Mouse (Mus musculus) brain, adult 2 months (tissue): ENCODE results near the gene Rfx5.
"Not testable (repeated sequence)": the region's sequence is repeated elsewhere in the genome, so short reads cannot be mapped to it uniquely, and the experiment has no call there.

Experiments
- DNase-seq: peaks from one replicate; pipeline ENCODE4 v3.0.0; 2011; ENCODE audit warnings: low read depth, low spot score

Gene Rfx5

DNA sequence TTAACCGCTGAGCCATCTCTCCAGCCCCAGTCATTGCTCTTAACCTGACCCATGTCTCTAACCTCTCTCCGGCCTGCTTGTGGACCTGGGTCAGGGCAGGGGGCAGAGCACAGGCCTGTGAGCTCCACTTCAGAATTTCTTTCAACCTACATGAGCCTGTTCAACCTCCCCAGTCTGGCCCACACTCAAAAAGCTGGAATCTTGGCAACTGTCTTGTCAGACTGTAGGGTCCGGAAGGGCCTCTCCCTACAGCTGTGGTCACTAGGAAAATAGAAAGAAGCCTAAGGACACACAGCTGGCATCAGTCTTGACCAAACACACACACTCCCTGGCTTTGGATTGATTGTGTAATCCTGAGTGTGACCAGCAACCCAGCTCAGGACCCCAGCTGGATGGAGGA lies 18.5 kb upstream of the Rfx5 start:
- DNase-seq = not testable (repeated sequence)

DNA sequence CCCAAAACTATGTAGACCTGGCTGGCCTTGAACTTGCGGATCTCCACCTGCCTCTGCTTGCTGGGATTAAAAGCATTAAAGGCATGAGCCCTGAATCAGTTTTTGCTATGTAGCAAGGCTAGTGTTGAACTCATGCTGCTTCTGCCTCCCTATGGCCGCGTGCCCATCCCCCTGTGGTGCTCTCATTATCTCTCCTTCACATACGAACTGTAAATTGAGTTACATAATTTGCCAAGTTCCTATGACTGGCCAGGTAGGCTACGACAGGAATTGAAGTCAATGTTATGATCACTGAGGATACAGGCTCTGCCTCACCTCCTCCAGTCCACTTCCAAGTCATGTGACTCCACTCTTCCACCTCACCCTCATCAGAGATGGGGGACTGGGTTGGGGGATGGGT lies 17.7 kb upstream of the Rfx5 start:
- not testable (repeated sequence) for DNase-seq

GRCm38 (mm10) chr3:94937194-94937593 lies 16.7 kb upstream of the Rfx5 start:
- not testable (repeated sequence) for DNase-seq

GRCm38 (mm10) chr3:94940033-94940432 lies 13.8 kb upstream of the Rfx5 start:
- DNase-seq = not testable (repeated sequence)

GRCm38 (mm10) chr3:94942211-94942967 lies 11.5 kb upstream of the Rfx5 start:
- not testable (repeated sequence) for DNase-seq

DNA sequence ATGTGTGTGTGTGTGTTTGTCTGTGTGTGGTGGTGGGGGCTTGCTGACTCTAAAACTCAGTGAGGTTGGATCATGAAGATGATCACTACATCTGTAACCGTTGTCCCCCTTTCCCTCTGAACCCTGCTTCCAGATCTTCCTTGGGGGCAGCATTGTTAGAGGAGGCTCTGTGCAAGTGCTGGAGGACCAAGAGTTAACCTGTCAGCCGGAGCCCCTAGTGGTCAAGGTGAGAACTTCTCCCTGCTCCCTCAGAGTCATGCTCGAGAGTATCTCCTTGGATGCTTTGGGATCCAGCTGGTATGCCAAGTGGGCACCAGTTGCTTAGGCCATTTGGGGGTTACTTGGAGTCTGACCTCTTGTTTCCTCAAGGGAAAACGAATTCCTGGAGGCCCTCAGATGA lies 10.2 kb upstream of the Rfx5 start:
- not testable (repeated sequence) for DNase-seq

DNA sequence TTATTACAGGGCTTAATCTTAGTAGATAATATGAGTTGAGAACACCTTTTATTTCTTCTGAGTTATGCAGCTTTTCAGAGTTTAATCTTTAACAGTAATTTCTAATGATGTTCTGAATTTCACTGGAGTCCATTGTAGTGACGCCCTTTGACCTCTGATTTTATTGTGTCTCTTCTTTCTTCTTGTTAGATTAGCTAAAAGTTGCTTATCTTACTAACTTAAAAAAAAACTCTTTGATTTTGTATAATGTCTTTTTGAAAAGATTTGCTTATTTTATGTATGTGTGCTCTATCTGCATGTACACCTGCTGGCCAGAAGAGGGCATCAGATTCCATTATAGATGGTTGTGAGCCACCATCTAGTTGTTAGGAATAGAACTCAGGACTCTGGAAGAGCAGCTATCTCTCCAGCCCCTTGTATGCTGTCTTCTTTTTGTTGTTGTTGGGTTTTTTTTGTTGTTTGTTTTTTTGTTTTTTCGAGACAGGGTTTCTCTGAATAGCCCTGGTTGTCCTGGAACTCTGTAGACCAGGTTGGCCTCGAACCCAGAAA lies 5.7 kb upstream of the Rfx5 start:
- DNase-seq = peak; percentile 31

DNA sequence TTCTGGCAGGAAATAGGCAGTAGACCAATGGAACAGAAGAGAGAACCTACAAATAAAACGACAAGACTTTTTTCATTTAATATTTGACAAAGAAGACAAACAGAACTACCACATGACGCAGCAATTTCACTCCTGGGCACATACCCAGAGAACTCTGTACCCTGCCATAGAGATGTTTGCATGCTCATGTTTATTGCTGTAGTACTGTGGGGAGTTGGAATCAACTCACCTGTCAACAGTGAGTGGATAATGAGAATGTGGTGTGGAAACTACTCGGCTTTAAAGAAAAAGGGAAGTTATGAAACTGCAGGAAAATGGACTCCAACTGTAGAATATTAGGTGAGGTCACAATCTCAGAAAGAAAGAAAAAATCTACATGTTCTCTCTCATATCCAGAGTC lies 4.2 kb upstream of the Rfx5 start:
- no peak for DNase-seq

GRCm38 (mm10) chr3:94952806-94953205 lies 1.1 kb upstream of the Rfx5 start:
- peak; percentile 67 for DNase-seq

- DNase-seq = no peak
Measured at GRCm38 (mm10) chr3:94953384-94953763, 501 bp upstream of the Rfx5 start.

GRCm38 (mm10) chr3:94958295-94958694 lies 4.4 kb downstream of the Rfx5 start:
- DNase-seq = no peak

GRCm38 (mm10) chr3:94959871-94960270 lies 6.0 kb downstream of the Rfx5 start:
- no peak for DNase-seq

- no peak for DNase-seq
Measured at GRCm38 (mm10) chr3:94960322-94960721, 6.4 kb downstream of the Rfx5 start.

- no peak for DNase-seq
Measured at GRCm38 (mm10) chr3:94964989-94965388, 11.1 kb downstream of the Rfx5 start.

GRCm38 (mm10) chr3:94965878-94966277 lies 12.0 kb downstream of the Rfx5 start:
- DNase-seq = no peak

- no peak for DNase-seq
Measured at GRCm38 (mm10) chr3:94972552-94972951, 18.7 kb downstream of the Rfx5 start.

DNA sequence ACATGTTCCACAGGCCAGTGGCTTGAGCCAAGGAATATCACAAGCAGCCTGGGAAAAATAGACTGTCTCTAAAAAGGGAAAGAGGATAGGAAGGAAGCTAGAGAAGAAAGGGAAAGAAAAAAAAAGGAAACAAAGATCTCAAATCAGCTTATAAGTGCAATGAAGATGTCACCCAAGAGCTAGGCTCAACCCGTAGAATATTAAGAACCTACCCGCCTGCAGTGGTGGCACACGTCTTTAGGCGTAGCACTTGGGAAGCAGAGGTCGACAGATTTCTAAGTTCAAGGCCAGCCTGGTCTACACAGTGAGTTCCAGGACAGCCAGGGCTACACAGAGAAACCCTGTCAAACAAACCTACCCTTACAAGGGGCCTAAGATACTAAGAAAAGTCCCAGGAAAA lies 19.7 kb downstream of the Rfx5 start:
- no peak for DNase-seq

GRCm38 (mm10) chr3:94974026-94974527 lies 20.2 kb downstream of the Rfx5 start:
- no peak for DNase-seq

- DNase-seq = peak; percentile 98
Measured at GRCm38 (mm10) chr3:94974528-94975422, 20.9 kb downstream of the Rfx5 start, which contains the start of gene Pi4kb. Pi4kb (plus strand) TSS chr3:94974731.

DNA sequence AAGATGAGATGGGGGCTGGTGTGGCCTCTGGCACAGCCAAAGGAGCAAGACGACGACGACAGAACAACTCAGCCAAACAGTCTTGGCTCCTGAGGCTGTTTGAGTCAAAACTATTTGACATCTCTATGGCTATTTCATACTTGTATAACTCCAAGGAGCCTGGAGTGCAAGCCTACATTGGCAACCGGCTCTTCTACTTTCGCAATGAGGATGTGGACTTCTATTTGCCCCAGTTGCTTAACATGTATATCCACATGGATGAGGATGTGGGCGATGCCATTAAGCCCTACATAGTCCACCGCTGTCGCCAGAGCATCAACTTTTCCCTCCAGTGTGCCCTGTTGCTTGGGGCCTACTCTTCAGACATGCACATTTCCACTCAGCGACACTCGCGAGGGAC lies 30.4 kb downstream of the Rfx5 start:
- no peak for DNase-seq

- DNase-seq = no peak
Measured at GRCm38 (mm10) chr3:94985513-94985912, 31.6 kb downstream of the Rfx5 start.

DNA sequence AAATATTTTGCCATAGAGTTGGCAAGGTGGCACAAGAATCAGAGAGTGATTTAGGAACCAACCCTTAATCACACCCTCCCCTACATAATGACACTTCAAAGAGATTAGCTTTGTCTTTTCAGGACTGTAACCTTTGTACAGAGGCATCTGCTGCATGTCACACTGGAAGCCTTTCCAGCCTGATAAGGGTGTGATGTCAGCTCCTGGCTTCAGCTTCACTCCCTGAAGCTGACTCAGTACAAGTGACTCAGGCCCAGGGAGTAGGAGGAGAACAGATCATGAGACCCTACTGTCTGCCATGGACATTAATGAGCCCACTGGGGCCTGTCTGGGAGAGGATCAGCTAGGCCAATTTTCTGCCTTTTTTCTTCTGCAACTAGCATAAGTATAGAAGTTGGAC lies 33.7 kb downstream of the Rfx5 start:
- peak; percentile 89 for DNase-seq
